Mouse (Mus musculus) forebrain, embryonic 11.5 days (tissue): ENCODE data around the gene Borcs6. TPM values are rescaled to one million over a fixed set of nuclear protein-coding genes. Genes with fewer than 3 reads are reported as not detected.

Experiments used
- ATAC-seq: fragments of 200-750 bp; cut with Nextera tagmentation; replicated peaks from 2 replicates; pipeline ENCODE4 v1.8.0; 2017; ENCODE audit warnings: moderate TSS enrichment; ENCODE audit not compliant: low FRiP score
- DNase-seq: peaks from one replicate; pipeline ENCODE4 v3.0.0-alpha.2; 2017; ENCODE audit warnings: low spot score
- H3K27ac ChIP-seq: fragments of 300-500 bp; sonication (generic); 2 replicates; pipeline ENCODE4 v1.5.1; 2014; ENCODE audit warnings: low read depth, low read length
- H3K27me3 ChIP-seq: fragments of 300-500 bp; sonication (generic); 2 replicates; pipeline ENCODE4 v1.6.1; 2014; ENCODE audit warnings: mild to moderate bottlenecking, low read length, mixed read lengths; ENCODE audit not compliant: control insufficient read depth, insufficient read depth
- H3K36me3 ChIP-seq: fragments of 300-500 bp; sonication (generic); 2 replicates; pipeline ENCODE4 v1.6.1; 2014; ENCODE audit warnings: mild to moderate bottlenecking, low read length, moderate library complexity, mixed read lengths; ENCODE audit not compliant: control insufficient read depth, insufficient read depth
- H3K4me1 ChIP-seq: fragments of 300-500 bp; sonication (generic); replicated peaks from 2 replicates; pipeline ENCODE4 v1.6.1; 2014; ENCODE audit warnings: low read length, mixed read lengths; ENCODE audit not compliant: control insufficient read depth, insufficient read depth
- H3K4me2 ChIP-seq: fragments of 300-500 bp; sonication (generic); 2 replicates; pipeline ENCODE4 v1.6.1; 2014; ENCODE audit warnings: low read depth, mild to moderate bottlenecking, low read length, moderate library complexity, mixed read lengths; ENCODE audit not compliant: severe bottlenecking
- H3K4me3 ChIP-seq: fragments of 300-500 bp; sonication (generic); 2 replicates; pipeline ENCODE4 v1.5.1; 2014; ENCODE audit warnings: low read depth, low read length
- H3K9ac ChIP-seq: fragments of 300-500 bp; sonication (generic); 2 replicates; pipeline ENCODE4 v1.6.1; 2014; ENCODE audit warnings: low read length
- H3K9me3 ChIP-seq: fragments of 300-500 bp; sonication (generic); 2 replicates; pipeline ENCODE4 v1.6.1; 2016; ENCODE audit warnings: low read length, mixed read lengths; ENCODE audit not compliant: control insufficient read depth
- WGBS: fragments of 180-500 bp; shearing (Covaris S2); extraction: QIAGEN DNeasy Blood & Tissue Kit; methylation state at CpG from one replicate; pipeline ENCODE4 v1.1.7; 2014; 5-methylcytosine and 5-hydroxymethylcytosine counted together
- polyA plus RNA-seq: library from polyadenylated mRNA; unstranded; fragments of >200 nt; fragmentation: Nextera tagmentation; extraction: Ambion mirVana; gene quantifications from 2 replicates; pipeline ENCODE4 v1.2.1, GENCODE M21; 2014

Gene Borcs6
- polyA plus RNA-seq, 1 experiment from 2014 or later: 7.9 TPM

DNA sequence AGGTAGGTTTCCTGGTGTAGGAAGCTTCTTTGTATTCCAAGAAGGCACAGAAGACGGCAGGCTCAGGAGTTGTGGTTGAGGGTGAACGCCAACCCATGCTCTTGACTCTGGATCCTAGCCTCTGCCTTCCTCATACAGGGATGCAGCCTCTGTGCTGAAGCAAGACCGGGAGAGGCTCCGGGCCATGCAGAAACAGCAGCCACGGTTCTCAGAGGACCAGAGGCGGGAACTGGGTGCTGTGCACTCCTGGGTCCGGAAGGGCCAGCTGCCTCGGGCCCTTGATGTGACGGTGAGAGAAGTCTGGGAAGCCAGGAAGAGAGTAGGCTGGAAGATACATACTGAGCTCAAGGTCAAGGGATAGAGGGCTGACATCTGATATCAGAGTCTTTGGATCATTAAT, 48.7 kb downstream of the Borcs6 start:
- no peak for ATAC-seq

GRCm38 (mm10) chr11:69109032-69109900, 49.7 kb downstream of the Borcs6 start:
- Histone ChIP-seq H3K27me3 (no peaks in the 10 kb centered on the region), H3K4me2 (no peak overlapping the region), H3K4me3 (no peak overlapping the region), H3K9me3 (no peaks in the 10 kb centered on the region), H3K36me3 (peaks cover 3% of the 10 kb centered on the region; the same call in 1 of the 2 replicates), H3K9ac (no peak overlapping the region), H3K27ac (no peak overlapping the region), H3K4me1 (no peaks in the 10 kb centered on the region)
- 79% methylated on average over 13 of the region's 13 CpGs for WGBS
- no peak for ATAC-seq
- no peak for DNase-seq

More for the DNA sequence above, 48.7 kb downstream of the Borcs6 start:
- no peaks in the 10 kb centered on the region for H3K9me3 ChIP-seq
- H3K4me1 ChIP-seq: no peaks in the 10 kb centered on the region
- H3K4me3 ChIP-seq: no peak overlapping the region
- H3K9ac ChIP-seq: no peak overlapping the region
- no peak overlapping the region for H3K27ac ChIP-seq
- no peak overlapping the region for H3K4me2 ChIP-seq
- no peak for DNase-seq
- peaks cover 5% of the 10 kb centered on the region; the same call in 1 of the 2 replicates for H3K36me3 ChIP-seq
- 94% methylated on average over 9 of the region's 9 CpGs for WGBS
- H3K27me3 ChIP-seq: no peaks in the 10 kb centered on the region

- Histone ChIP-seq H3K9me3 (no peaks in the 10 kb centered on the region), H3K36me3 (peaks cover 2% of the 10 kb centered on the region; the same call in 1 of the 2 replicates), H3K27ac (no peak overlapping the region), H3K9ac (peak overlapping the region; percentile 47), H3K27me3 (no peaks in the 10 kb centered on the region; the same call in 1 of the 2 replicates), H3K4me1 (no peaks in the 10 kb centered on the region), H3K4me2 (peak overlapping the region; percentile 40), H3K4me3 (peak overlapping the region; percentile 46)
- peak; percentile 71 for ATAC-seq
- WGBS: under 1% methylated on average over 30 of the region's 30 CpGs
- DNase-seq: peak; percentile 98
These were observed 51.0 kb downstream of the Borcs6 start for GRCm38 (mm10) chr11:69110319-69111046.

Other genes starting within 250 kb of the Borcs6 start
- gene Ndel1, start 187.9 kb upstream of the Borcs6 start, polyA plus RNA-seq: 46.9 and 51.2 TPM in 2 replicates
- not detected in 2 replicates for gene Rnf222, start 171.2 kb upstream of the Borcs6 start, polyA plus RNA-seq
- gene Rpl26, start 158.1 kb upstream of the Borcs6 start, polyA plus RNA-seq: 825 and 852 TPM in 2 replicates
- not detected in 2 replicates for gene Odf4, start 132.6 kb upstream of the Borcs6 start, polyA plus RNA-seq
- 5.2 and 6.1 TPM in 2 replicates for gene Arhgef15, start 102.2 kb upstream of the Borcs6 start, polyA plus RNA-seq
- 1.6 and 2.4 TPM in 2 replicates for gene Slc25a35, start 91.6 kb upstream of the Borcs6 start, polyA plus RNA-seq
- 64.8 and 67.8 TPM in 2 replicates for gene Rangrf, start 84.5 kb upstream of the Borcs6 start, polyA plus RNA-seq
- 48.2 and 55.8 TPM in 2 replicates for gene Pfas, start 51.3 kb upstream of the Borcs6 start, polyA plus RNA-seq
- 94.0 and 95.7 TPM in 2 replicates for gene Ctc1, start 43.8 kb upstream of the Borcs6 start, polyA plus RNA-seq
- gene Aurkb, start 14.1 kb upstream of the Borcs6 start, polyA plus RNA-seq: 199 and 209 TPM in 2 replicates
- 60.3 and 60.6 TPM in 2 replicates for gene Tmem107, start 11.1 kb downstream of the Borcs6 start, polyA plus RNA-seq
- 95.9 and 98.4 TPM in 2 replicates for gene Vamp2, start 28.8 kb downstream of the Borcs6 start, polyA plus RNA-seq
- 8.2 and 10.0 TPM in 2 replicates for gene Per1, start 35.5 kb downstream of the Borcs6 start, polyA plus RNA-seq
- 0.11 and 0.24 TPM in 2 replicates for gene Hes7, start 60.7 kb downstream of the Borcs6 start, polyA plus RNA-seq
- 0.39 TPM in 1 of 2 replicates, not detected in the other for gene 9130213A22Rik, start 62.9 kb downstream of the Borcs6 start, polyA plus RNA-seq
- not detected in 2 replicates for gene Aloxe3, start 66.2 kb downstream of the Borcs6 start, polyA plus RNA-seq
- gene Alox12b, start 97.3 kb downstream of the Borcs6 start, polyA plus RNA-seq: 0.08 TPM in 1 of 2 replicates, not detected in the other
- 0.08 and 0.11 TPM in 2 replicates for gene Alox8, start 138.1 kb downstream of the Borcs6 start, polyA plus RNA-seq
- gene Gucy2e, start 177.3 kb downstream of the Borcs6 start, polyA plus RNA-seq: 0.05 and 0.07 TPM in 2 replicates